Mouse (Mus musculus) MN1 (cell line): Measurements from ENCODE around the gene Rtel1.

Source experiments
- DNase-seq: peaks from one replicate; pipeline ENCODE4 v3.0.0-alpha.2; 2016; ENCODE audit warnings: low spot score

The Rtel1 gene

GRCm38 (mm10) chr2:181390136-181390870 is 70.8 kb downstream of the Rtel1 start:
- DNase-seq: no peak

- no peak for DNase-seq
Measured at GRCm38 (mm10) chr2:181391022-181391421, 71.5 kb downstream of the Rtel1 start.

DNA sequence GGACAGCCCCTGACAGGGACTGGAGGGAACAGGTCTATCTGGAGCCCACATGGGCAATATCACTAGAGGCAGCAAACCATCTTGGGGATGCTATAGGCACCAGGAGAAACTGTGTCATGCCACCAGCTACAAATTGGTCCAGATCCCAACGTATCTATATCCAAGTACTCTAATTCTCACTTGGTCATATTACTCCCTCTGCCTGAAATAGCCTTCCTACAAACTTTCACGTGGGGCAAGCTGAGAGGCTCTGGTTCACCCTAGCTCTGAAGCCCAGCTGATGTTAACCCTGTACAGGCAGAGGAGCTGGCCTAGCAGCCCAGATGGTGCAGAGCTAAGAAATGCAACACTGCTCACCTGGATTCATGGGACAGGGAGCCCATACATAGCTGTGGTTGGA is 72.0 kb downstream of the Rtel1 start:
- no peak for DNase-seq

DNA sequence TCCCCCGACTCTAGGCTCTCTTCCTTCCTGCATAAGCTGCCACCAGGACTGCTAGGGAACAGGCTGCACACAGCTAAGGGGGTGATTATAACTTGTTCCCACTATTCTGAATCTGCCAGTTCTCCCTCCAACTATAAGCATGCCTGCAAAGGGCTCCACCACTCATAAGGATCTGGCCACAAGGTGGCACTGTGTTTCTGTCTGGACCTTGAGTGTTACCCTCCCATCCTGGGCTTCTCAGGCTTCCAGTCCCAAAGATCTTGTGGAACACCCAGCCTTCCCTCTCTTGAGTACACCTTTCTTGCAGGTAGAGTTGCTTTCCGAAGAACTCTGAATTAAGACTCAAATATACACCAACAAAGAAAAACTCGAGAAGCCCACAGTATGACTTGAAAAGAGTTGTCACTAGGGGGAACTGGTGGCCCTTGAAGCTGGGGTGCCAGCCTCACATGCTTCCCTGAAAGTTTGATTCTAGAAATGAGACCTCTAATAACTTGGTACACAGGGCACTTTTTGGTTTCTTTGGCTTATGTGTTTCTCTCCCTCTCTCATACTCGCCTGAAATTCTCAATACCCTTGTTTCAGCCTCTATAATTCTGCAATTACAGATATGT is 73.2 kb downstream of the Rtel1 start:
- DNase-seq: peak; percentile 89

DNA sequence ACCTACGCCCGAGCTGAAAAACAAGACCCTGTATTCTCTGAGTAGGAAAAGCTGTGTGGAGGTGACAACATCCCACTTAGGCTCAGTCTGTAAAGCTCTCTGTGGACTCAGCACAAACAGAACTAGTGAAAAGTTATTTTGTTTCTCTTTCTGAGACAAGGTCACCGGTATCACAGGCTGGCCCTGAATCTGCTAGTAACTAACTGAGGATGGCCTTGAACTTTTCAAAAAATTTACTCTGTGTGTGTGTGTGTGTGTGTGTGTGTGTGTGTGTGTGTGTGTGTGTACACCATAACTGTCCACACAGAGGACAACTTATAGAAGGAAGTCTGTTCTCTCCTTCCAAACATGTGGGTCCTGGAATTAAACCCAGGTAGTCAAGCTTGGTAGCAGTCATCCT is 74.5 kb downstream of the Rtel1 start:
- DNase-seq: no peak

GRCm38 (mm10) chr2:181397207-181397761 is 77.7 kb downstream of the Rtel1 start:
- peak; percentile 55 for DNase-seq

DNA sequence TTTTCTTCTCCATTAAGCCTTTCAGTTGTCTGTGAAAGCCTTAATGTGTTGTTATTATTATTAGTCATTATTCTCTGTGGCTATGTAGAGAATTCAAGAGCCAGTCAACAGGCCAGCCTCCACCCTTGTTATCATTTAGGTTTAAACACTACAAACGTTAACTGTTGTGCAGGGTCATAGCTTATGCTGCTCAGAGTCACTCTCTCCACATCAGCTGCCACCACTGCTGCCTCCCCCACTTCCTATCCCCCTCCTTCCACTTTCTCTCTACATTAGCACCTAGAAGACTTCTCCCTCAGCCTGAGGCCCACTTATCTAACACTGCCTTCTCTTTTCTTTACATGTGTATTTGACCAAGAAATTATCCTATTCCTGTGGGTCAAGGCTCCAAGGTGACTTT is 82.0 kb downstream of the Rtel1 start:
- no peak for DNase-seq

GRCm38 (mm10) chr2:181403722-181404121 is 84.2 kb downstream of the Rtel1 start:
- no peak for DNase-seq
